Mouse (Mus musculus) heart, embryonic 10.5 days (tissue): ENCODE measurements at regions not wholly inside any gene's neighbourhood (a gene's known extent, or its start where the extent isn't known, plus 50 kb on each side); places are given as distances from the start of the nearest gene placed in this dataset.

Experiments
- DNase-seq: peaks from one replicate; pipeline ENCODE4 v3.0.0-alpha.2; 2017; ENCODE audit warnings: low spot score
- H3K27ac ChIP-seq: fragments of 300-500 bp; sonication (generic); 2 replicates; pipeline ENCODE4 v1.5.1; 2016; ENCODE audit warnings: mild to moderate bottlenecking
- H3K27me3 ChIP-seq: fragments of 300-500 bp; sonication (generic); 2 replicates; pipeline ENCODE4 v1.6.1; 2016; ENCODE audit warnings: mild to moderate bottlenecking; ENCODE audit not compliant: poor library complexity, insufficient read depth, severe bottlenecking
- H3K36me3 ChIP-seq: fragments of 300-500 bp; sonication (generic); 2 replicates; pipeline ENCODE4 v1.6.1; 2016; ENCODE audit warnings: mild to moderate bottlenecking, moderate library complexity
- H3K4me1 ChIP-seq: fragments of 300-500 bp; sonication (generic); 2 replicates; pipeline ENCODE4 v1.6.1; 2016; ENCODE audit warnings: mild to moderate bottlenecking
- H3K4me3 ChIP-seq: fragments of 300-500 bp; sonication (generic); 2 replicates; pipeline ENCODE4 v1.5.1; 2016; ENCODE audit warnings: mild to moderate bottlenecking, moderate library complexity
- H3K9me3 ChIP-seq: fragments of 300-500 bp; sonication (generic); 2 replicates; pipeline ENCODE4 v1.6.1; 2016; ENCODE audit warnings: mild to moderate bottlenecking, moderate library complexity
- WGBS: fragments of 180-500 bp; shearing (Covaris S2); methylation state at CpG from one replicate; pipeline ENCODE4 v1.1.7; 2016; 5-methylcytosine and 5-hydroxymethylcytosine counted together

DNA sequence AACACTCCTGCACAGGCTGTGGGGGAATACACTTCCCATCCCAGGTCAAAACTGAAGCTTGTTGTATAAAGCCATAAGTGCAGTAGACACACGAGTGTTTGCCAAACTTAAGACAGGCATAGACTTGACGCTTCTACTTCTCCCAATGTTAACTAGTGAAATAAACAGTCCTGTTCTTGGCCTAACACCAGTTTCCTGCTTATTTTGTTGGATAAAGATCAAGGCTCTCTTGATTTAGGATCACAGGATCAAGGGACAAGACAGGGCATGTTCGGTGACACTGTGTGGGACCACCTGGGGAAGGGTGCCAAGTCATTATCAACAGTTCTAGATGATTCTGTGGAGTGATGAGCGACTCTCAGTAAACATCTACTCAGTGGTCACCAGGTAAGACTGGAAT lies 114.3 kb upstream of the Serp2 start:
- peaks cover 28% of the 10 kb centered on the region for H3K4me1 ChIP-seq
- 89% methylated on average over 4 of the region's 4 CpGs for WGBS
- H3K27me3 ChIP-seq = no peaks in the 10 kb centered on the region
- DNase-seq = no peak
- H3K4me3 ChIP-seq = no peak overlapping the region
- H3K36me3 ChIP-seq = no peaks in the 10 kb centered on the region
- H3K27ac ChIP-seq = no peak overlapping the region
- no peaks in the 10 kb centered on the region for H3K9me3 ChIP-seq

DNA sequence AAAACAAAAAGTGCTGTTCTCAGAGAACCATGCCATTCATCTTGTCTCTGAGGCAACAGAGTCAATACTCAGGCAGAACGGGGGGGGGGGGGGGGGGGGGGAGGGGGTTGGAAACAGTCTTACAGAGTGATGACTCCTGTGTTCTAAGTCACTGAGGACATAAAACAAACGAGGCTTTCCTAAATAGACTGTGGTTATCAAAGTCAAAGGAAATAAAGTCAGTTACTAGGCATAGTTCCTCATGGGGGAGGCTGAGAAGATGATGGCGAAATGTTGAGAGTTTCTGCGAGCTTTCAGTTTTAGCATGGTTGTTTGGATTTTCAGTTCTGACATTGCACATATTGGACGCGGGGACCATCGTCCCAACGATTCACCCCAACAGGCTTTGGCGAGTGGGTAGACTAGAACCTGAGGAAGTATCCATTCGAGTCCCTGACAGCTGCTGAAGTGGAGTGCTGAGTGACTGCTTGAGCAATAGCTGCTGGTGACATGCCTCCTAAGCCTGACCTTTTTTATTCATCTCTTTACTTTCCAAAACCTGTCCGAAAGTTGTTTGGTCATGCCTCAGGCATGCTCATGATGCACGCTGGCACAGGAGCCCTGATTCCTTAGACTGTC lies 109.2 kb upstream of the Serp2 start:
- H3K4me1 ChIP-seq = peaks cover 18% of the 10 kb centered on the region
- H3K4me3 ChIP-seq = no peak overlapping the region
- no peaks in the 10 kb centered on the region for H3K9me3 ChIP-seq
- H3K36me3 ChIP-seq = no peaks in the 10 kb centered on the region
- no peaks in the 10 kb centered on the region for H3K27me3 ChIP-seq
- H3K27ac ChIP-seq = no peak overlapping the region
- WGBS = 72% methylated on average over 12 of the region's 12 CpGs
- no peak for DNase-seq

DNA sequence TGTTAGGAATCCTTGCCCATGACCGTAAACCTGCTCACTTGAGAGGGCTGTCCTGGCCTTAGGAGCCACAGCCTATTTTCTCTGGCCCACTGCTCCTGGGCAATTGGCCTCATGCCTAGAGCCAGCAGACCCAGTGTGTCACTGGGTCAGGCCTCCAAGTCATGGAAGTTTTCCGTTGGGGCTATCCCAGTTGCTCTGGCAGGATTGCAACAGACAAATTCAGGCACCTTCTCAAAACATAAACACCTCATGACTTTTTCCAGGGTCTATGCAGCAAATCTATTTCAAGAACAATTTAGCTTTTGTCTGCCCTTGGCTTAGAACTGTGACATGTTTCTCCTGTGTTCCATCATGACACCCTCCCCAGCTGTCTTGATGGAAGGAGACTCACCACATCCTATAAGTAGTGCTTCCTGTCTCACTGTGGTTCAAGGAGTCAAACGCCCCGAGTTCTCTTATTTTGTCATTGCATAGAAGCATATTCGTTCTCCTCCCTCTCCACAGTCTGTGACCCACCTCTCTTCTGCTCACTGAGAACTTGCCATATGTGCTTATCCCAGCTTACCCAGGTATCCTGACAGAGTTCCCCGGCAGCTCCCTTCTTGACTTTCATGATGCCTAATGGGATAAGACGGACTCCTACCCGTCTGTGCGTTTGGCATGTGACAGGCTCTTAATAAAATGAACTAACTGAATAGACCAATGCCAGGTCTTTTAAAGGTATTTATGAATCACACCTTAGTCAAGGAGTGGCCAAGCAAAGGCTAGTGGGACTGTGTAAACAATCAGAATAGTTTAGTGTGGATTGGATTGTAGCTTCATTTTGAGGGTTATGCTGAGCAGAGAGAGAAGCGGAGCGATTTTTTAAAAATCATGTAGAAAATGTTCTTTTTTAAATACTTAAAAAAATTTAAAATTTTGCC lies 108.2 kb upstream of the Serp2 start:
- Histone ChIP-seq H3K4me1 (peaks cover 18% of the 10 kb centered on the region), H3K36me3 (no peaks in the 10 kb centered on the region), H3K4me3 (no peak overlapping the region), H3K27ac (peak overlapping the region; percentile 22; the same call in 1 of the 2 replicates), H3K9me3 (no peaks in the 10 kb centered on the region), H3K27me3 (no peaks in the 10 kb centered on the region)
- 78% methylated on average over 11 of the region's 11 CpGs for WGBS
- no peak for DNase-seq

DNA sequence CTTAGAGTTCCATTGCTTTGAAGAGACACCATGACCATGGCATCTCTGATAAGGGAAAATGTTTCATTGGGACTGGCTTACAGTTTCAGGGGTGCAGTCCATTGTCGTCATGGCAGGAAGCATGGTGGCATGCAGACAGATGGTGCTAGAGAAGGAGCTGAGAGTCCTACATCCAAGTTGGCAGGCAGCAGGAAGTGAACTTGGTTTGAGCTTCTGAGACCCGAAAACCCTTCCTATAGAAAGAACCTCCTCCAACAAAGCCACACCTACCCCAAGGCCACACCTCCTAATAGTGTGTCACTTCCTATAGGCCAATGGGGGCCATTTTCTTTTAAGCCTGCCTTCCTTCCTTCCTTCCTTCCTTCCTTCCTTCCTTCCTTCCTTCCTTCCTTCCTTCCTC lies 107.1 kb upstream of the Serp2 start:
- H3K4me3 ChIP-seq = no peak overlapping the region
- H3K9me3 ChIP-seq = no peaks in the 10 kb centered on the region
- no peak for DNase-seq
- 91% methylated on average over 2 of the region's 2 CpGs for WGBS
- H3K4me1 ChIP-seq = peaks cover 29% of the 10 kb centered on the region
- H3K27me3 ChIP-seq = no peaks in the 10 kb centered on the region
- H3K27ac ChIP-seq = no peak overlapping the region
- no peaks in the 10 kb centered on the region for H3K36me3 ChIP-seq

DNA sequence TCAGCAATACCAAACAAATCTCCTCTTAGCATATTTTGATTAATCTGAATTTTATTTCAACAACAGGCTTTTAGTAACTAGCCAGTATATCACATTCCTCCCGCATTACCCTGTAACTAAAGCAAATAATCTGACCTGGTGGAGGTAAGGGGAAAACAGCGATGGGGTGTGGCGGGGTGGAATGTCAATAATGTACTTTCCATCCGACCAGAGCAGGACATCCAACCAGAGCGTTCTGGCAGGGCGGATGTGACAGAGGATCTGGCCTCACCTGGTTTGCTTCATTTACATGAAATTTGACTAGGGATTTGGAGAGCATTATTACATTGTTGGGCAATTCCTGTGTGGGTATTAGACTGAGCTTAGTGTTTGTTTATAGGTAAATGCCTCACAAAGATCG lies 106.2 kb upstream of the Serp2 start:
- WGBS = 80% methylated on average over 7 of the region's 7 CpGs
- Histone ChIP-seq H3K27ac (no peak overlapping the region), H3K4me1 (peaks cover 38% of the 10 kb centered on the region), H3K27me3 (no peaks in the 10 kb centered on the region), H3K4me3 (no peak overlapping the region), H3K9me3 (no peaks in the 10 kb centered on the region), H3K36me3 (no peaks in the 10 kb centered on the region)
- DNase-seq = no peak

DNA sequence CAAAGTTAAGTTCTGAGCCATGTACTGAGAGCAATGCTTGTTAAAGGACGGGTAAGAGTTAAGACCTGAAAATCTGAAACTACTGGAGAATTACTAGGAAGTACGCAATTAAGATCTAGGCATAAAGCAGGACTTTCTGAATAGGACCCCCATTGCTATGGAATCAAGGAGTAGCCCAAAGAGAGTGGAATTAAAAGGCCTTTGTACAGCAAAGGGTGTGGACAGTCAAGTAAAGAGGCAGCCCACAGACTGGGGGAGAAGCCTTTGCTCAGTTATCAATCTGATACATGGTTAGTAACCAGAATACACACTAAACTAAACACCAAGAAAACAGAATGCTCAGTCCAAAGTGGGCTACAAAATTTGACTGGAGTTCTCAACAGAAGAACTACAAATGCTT lies 104.2 kb upstream of the Serp2 start:
- H3K9me3 ChIP-seq = no peaks in the 10 kb centered on the region
- WGBS = 86% methylated on average over 2 of the region's 2 CpGs

DNA sequence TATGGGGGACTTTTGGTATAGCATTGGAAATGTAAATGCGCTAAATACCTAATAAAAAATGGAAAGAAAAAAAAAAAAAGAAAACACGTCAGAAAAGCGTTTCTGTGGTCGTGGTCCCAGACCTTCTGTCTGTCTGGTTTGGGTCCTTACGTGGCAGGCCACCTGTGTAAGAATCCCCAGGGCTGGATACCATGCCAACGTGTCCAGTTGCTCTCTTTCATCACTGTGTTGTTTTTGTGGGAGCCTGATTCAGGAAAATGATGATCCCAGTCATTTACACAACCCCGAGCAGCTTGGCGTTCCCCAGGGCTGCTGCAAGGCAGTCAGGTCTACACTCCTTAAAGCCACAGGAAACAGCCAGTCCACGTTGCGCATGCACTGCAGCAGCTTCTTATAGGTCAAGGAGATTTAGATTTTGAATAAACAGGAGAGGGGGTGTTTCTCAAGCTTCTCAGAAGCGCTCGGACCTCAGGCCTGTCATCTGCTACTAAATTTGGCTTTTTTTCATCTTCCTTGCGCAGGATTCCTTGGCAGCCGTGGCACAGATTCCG lies 102.3 kb upstream of the Serp2 start:
- H3K27ac ChIP-seq = 0 out of 2 replicates have a peak overlapping the region, but pooled peaks have one; percentile 69
- no peaks in the 10 kb centered on the region for H3K27me3 ChIP-seq
- no peak overlapping the region for H3K4me3 ChIP-seq
- H3K36me3 ChIP-seq = no peaks in the 10 kb centered on the region
- WGBS = 71% methylated on average over 15 of the region's 15 CpGs
- no peaks in the 10 kb centered on the region for H3K9me3 ChIP-seq
- no peak for DNase-seq
- peaks cover 27% of the 10 kb centered on the region for H3K4me1 ChIP-seq

More for the DNA sequence above, 104.2 kb upstream of the Serp2 start:
- no peaks in the 10 kb centered on the region for H3K36me3 ChIP-seq
- no peak overlapping the region for H3K4me3 ChIP-seq
- no peak overlapping the region for H3K27ac ChIP-seq
- no peak for DNase-seq
- H3K27me3 ChIP-seq = no peaks in the 10 kb centered on the region
- H3K4me1 ChIP-seq = peaks cover 40% of the 10 kb centered on the region

DNA sequence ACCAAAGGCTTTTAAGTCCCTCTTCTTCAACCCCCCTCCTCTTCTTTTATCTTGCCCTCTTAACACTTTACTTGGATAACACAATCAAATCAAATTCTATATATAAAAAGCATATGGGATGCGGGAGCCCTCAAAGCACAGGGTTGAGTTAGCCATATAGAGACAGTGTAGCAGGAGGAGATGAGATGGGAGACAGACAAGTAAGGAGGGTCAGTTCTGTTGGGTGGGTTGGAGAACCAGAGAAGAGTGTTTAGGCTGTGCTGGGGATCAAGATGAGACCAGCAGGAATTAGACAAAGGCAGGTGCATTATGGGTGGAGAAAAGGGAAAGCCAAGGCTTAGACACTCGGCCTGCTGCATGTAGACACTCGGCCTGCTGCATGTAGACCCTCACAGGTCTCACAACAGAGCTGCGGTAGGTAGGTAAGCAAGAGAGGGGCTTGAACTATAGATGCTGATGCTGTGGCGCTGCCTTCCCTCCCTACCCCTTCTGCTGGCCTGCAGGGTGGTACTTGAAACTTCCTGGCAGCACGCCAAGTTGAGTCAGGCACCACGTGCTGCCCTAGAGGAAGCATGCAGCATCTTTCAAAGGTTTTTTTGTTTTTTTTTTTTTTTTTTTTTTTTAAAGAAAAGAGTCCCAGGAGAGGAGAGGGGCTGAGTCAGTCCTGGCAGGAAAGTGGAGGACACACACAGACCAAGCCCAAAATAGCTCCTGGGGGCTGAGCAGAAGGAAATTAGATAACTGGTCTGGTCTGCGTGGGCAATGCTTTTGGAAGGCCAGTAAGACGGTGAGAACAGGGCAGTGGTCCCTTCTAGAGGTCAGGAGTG lies 101.3 kb upstream of the Serp2 start:
- Histone ChIP-seq H3K4me1 (peaks cover 27% of the 10 kb centered on the region), H3K36me3 (no peaks in the 10 kb centered on the region), H3K27me3 (no peaks in the 10 kb centered on the region), H3K9me3 (no peaks in the 10 kb centered on the region), H3K4me3 (no peak overlapping the region), H3K27ac (peak overlapping the region; percentile 69)
- DNase-seq = peak; percentile 82
- 36% methylated on average over 9 of the region's 9 CpGs for WGBS

DNA sequence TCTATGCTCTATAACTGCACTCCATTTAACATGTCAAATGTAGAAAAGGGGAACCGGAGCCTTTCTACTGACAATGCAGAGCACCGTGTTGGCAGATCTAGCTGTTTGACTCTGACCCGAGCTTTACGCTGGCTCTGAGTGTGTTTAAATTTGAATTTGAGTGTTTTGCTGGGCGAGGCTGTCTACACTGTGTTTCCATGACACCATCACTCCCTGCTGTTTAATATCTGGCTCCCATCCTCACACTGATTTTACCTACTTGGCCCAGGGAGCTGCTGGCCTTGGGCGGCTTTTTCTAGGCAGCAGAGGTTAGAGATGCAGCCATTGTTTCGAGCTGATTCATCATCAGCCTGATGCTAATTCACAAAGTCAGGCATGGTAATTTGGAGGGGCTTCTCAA lies 100.7 kb upstream of the Serp2 start:
- Histone ChIP-seq H3K27ac (no peak overlapping the region), H3K9me3 (no peaks in the 10 kb centered on the region), H3K4me3 (no peak overlapping the region), H3K4me1 (peaks cover 29% of the 10 kb centered on the region), H3K27me3 (no peaks in the 10 kb centered on the region), H3K36me3 (no peaks in the 10 kb centered on the region)
- no peak for DNase-seq
- WGBS = 67% methylated on average over 7 of the region's 7 CpGs

DNA sequence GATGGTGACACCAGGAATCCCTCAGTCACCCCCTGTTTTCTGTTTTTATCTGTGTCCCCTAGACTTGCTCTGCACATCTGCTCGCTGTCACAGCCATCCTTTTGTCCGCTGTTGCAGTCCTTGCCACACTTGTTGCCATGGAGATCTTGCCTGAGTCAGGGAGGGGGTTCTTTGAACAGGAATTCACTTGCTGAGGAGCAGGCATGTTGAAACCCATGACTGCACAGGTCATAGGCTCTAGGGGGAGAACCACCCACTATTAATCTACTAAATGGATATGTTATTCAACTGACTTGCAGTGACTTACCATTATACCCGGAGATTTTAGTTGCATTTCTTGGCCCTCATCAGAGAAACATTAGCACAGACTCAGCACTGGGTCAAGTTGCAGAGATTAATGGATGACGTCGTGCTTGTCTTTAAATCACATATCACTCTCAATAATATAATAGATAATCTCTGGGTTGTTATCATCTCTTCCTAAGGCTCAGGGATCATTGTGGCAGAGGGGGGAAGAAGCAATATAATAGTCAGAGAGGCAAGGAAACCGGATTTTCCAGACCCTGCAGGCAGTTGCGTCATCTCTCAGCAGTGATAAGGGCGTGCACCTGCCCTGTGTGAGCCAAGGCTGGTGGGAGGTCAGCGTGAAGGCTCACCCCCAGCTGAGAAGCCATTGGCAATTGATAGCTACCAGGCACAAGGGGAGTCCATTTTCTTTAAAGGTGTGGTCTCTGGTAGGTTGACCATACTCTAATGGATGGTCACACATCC lies 95.9 kb upstream of the Serp2 start:
- no peak overlapping the region for H3K27ac ChIP-seq
- no peaks in the 10 kb centered on the region for H3K36me3 ChIP-seq
- WGBS = 58% methylated on average over 9 of the region's 9 CpGs
- H3K27me3 ChIP-seq = no peaks in the 10 kb centered on the region
- no peaks in the 10 kb centered on the region for H3K9me3 ChIP-seq
- peaks cover 15% of the 10 kb centered on the region for H3K4me1 ChIP-seq
- H3K4me3 ChIP-seq = no peak overlapping the region
- no peak for DNase-seq

DNA sequence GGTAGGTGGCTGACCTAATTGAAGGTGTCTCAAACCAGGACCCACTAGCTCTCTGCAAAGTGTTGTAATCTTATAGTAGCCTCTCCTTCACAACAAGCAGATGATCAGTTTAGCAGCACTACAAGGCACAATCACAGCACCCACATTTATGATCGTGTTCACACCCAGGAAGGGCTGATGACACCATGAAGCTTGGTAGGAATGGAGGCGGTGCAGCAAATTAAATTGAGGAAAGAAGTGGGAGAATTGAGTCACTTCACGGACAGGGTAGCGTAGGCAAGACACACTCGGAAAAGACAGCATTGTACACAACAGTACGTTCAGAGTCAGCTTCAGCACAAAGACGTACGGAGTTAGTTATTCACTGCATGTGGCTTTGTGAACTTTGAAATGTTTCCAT lies 94.4 kb upstream of the Serp2 start:
- WGBS = 89% methylated on average over 8 of the region's 8 CpGs

DNA sequence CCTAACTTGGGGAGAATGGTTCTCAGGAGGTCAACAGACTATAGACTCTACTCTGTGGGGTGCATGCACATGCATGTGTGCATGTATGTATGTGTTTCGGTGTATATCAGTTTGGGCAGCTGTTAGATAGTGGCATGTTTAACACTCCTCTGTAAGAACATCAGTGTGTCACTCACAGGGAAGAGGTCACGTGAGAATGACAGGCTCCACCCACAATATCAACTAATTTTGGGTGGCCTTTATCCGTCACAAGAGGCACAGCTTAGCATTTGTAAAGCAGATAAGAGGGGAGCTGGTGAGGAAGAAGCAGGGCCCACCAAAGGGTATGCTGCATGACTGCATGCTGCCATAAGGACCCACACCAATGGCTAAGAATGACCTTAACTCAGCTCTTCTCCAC lies 93.2 kb upstream of the Serp2 start:
- H3K9me3 ChIP-seq = no peaks in the 10 kb centered on the region
- peaks cover 12% of the 10 kb centered on the region; the same call in 1 of the 2 replicates for H3K4me1 ChIP-seq
- DNase-seq = no peak
- WGBS = 65% methylated on average over 3 of the region's 3 CpGs
- H3K4me3 ChIP-seq = no peak overlapping the region
- H3K36me3 ChIP-seq = no peaks in the 10 kb centered on the region
- H3K27me3 ChIP-seq = no peaks in the 10 kb centered on the region
- H3K27ac ChIP-seq = no peak overlapping the region

More for the DNA sequence above, 94.4 kb upstream of the Serp2 start:
- DNase-seq = no peak
- H3K27me3 ChIP-seq = no peaks in the 10 kb centered on the region
- H3K36me3 ChIP-seq = no peaks in the 10 kb centered on the region
- H3K4me1 ChIP-seq = peaks cover 12% of the 10 kb centered on the region; the same call in 1 of the 2 replicates
- no peaks in the 10 kb centered on the region for H3K9me3 ChIP-seq
- no peak overlapping the region for H3K4me3 ChIP-seq
- no peak overlapping the region for H3K27ac ChIP-seq
